Mouse (Mus musculus) heart, embryonic 14.5 days (tissue): ENCODE measurements around the gene Plk2. TPM values are rescaled to one million over a fixed set of nuclear protein-coding genes. Genes with fewer than 3 reads are reported as not detected.

ENCODE experiments used
- ATAC-seq: fragments of 200-750 bp; cut with Nextera tagmentation; 2 replicates; pipeline ENCODE4 v1.8.0; 2017; ENCODE audit warnings: low read depth, moderate TSS enrichment; ENCODE audit not compliant: insufficient number of reproducible peaks, insufficient read depth, low FRiP score
- H3K27ac ChIP-seq, 2 experiments: fragments of 200-500 bp in 1 of 2; fragments of 300-500 bp in 1 of 2; sonication (generic) in 1 of 2; replicated peaks in 1 of 2; 2 replicates each; pipeline ENCODE4 v1.5.1; 2012 to 2014; ENCODE audit warnings: low read depth in 2 of 2, low read length in 2 of 2, control low read depth in 1 of 2, mild to moderate bottlenecking in 1 of 2, mixed read lengths in 1 of 2; ENCODE audit not compliant: control insufficient read depth in 1 of 2, insufficient read depth in 1 of 2
- H3K27me3 ChIP-seq: fragments of 300-500 bp; sonication (generic); 2 replicates; pipeline ENCODE4 v1.6.1; 2014; ENCODE audit warnings: mild to moderate bottlenecking, low read length, control low read depth; ENCODE audit not compliant: control insufficient read depth, insufficient read depth
- H3K36me3 ChIP-seq: fragments of 300-500 bp; sonication (generic); 2 replicates; pipeline ENCODE4 v1.6.1; 2014; ENCODE audit warnings: mild to moderate bottlenecking, control low read depth, low read length, mixed read lengths; ENCODE audit not compliant: control insufficient read depth, insufficient read depth
- H3K4me1 ChIP-seq, 2 experiments: fragments of 200-500 bp in 1 of 2; fragments of 300-500 bp in 1 of 2; sonication (generic) in 1 of 2; 2 replicates each; pipeline ENCODE4 v1.6.1; 2012 to 2014; ENCODE audit warnings: low read length in 2 of 2, control low read depth in 1 of 2, mixed read lengths in 1 of 2; ENCODE audit not compliant: control insufficient read depth in 2 of 2, insufficient read depth in 2 of 2
- H3K4me2 ChIP-seq: fragments of 300-500 bp; sonication (generic); 2 replicates; pipeline ENCODE4 v1.6.1; 2014; ENCODE audit warnings: mild to moderate bottlenecking, low read length
- H3K4me3 ChIP-seq, 2 experiments: fragments of 200-500 bp in 1 of 2; fragments of 300-500 bp in 1 of 2; sonication (generic) in 1 of 2; 2 replicates each; pipeline ENCODE4 v1.5.1; 2012 to 2014; ENCODE audit warnings: low read length in 2 of 2, mild to moderate bottlenecking in 2 of 2, control low read depth in 1 of 2, low read depth in 1 of 2, moderate library complexity in 1 of 2; ENCODE audit not compliant: control insufficient read depth in 1 of 2, insufficient read depth in 1 of 2
- H3K9ac ChIP-seq: fragments of 300-500 bp; sonication (generic); 2 replicates; pipeline ENCODE4 v1.6.1; 2014; ENCODE audit warnings: mild to moderate bottlenecking, low read length
- H3K9me3 ChIP-seq: fragments of 300-500 bp; sonication (generic); 2 replicates; pipeline ENCODE4 v1.6.1; 2016; ENCODE audit warnings: low read length, control low read depth; ENCODE audit not compliant: control insufficient read depth
- WGBS: fragments of 180-500 bp; shearing (Covaris S2); extraction: QIAGEN DNeasy Blood & Tissue Kit; methylation state at CpG from one replicate; pipeline ENCODE4 v1.1.7; 2014; 5-methylcytosine and 5-hydroxymethylcytosine counted together
- polyA plus RNA-seq: library from polyadenylated mRNA; unstranded; fragments of >200 nt; fragmentation: Nextera tagmentation; extraction: Ambion mirVana; gene quantifications from 2 replicates; pipeline ENCODE4 v1.2.1, GENCODE M21; 2014

Gene Plk2
- polyA plus RNA-seq, 1 experiment from 2014 or later = 116 TPM

DNA sequence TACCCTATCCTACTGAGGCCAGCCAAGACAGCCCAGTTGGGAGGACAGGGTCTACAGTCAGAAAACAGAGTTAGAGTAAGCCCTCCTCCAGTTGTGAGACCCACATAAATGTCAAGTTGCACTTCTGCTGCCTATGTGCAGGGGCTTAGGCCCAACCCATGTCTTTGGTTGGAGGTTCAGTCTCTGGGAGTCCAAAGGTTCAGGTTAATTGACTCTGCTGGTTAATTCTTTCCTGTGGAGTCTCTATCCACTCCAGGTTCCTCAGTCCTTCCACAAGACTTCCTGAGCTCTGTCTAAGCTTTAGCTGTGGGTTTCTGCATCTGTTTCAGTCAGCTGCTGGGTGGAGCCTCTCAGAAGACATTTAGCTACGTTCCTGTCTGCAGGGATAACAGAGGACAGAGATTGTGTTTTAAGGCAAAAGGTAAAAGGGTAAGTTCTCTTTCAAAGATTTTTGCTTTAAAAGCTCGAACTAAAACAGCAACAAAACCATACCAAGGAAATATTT is 37.3 kb downstream of the Plk2 start:
- H3K9ac ChIP-seq = no peak overlapping the region
- H3K27me3 ChIP-seq = no peaks in the 10 kb centered on the region
- no peak for ATAC-seq
- H3K4me1 ChIP-seq = 0 out of 4 replicates have a peak, but pooled peaks cover 0 to 6% of the 10 kb centered on the region in 2 experiments
- H3K36me3 ChIP-seq = no peaks in the 10 kb centered on the region
- 55% methylated on average over 2 of the region's 2 CpGs for WGBS
- no peak overlapping the region for H3K27ac ChIP-seq
- H3K4me3 ChIP-seq = no peak overlapping the region
- H3K9me3 ChIP-seq = no peaks in the 10 kb centered on the region
- H3K4me2 ChIP-seq = no peak overlapping the region

- Histone ChIP-seq H3K36me3 (no peaks in the 10 kb centered on the region), H3K9ac (no peak overlapping the region), H3K27me3 (no peaks in the 10 kb centered on the region), H3K4me3 (no peak overlapping the region), H3K27ac (no peak overlapping the region), H3K4me1 (0 out of 4 replicates have a peak, but pooled peaks cover 0 to 6% of the 10 kb centered on the region in 2 experiments), H3K9me3 (no peaks in the 10 kb centered on the region), H3K4me2 (no peak overlapping the region)
- ATAC-seq = no peak
- WGBS = 84% methylated on average over 4 of the region's 4 CpGs
Measured at GRCm38 (mm10) chr13:110432613-110433012, 37.8 kb downstream of the Plk2 start.

DNA sequence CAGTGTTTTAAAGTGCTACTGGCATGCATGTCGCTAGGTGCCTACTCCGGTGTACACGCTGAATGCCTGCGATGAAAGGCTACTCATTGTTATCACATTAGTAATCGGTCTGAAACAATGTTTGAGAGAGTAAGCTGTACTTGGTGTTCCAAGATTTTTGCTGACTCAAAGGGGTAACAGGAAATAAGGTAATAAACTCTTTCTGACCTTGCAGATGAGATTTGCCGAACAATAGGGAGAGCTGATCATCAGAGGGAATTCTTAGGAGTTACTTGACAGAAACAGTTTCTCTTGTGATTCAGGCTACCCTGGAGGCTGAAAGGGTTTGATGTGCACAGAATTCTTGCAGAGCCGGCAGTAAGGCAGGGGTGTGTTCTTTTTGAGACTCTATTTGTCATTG is 41.8 kb downstream of the Plk2 start:
- Histone ChIP-seq H3K27me3 (no peaks in the 10 kb centered on the region), H3K9ac (no peak overlapping the region), H3K4me2 (no peak overlapping the region), H3K9me3 (no peaks in the 10 kb centered on the region), H3K36me3 (no peaks in the 10 kb centered on the region), H3K4me1 (0 out of 4 replicates have a peak, but pooled peaks cover 0 to 6% of the 10 kb centered on the region in 2 experiments), H3K4me3 (no peak overlapping the region), H3K27ac (no peak overlapping the region)
- no peak for ATAC-seq
- WGBS = 41% methylated on average over 7 of the region's 7 CpGs

DNA sequence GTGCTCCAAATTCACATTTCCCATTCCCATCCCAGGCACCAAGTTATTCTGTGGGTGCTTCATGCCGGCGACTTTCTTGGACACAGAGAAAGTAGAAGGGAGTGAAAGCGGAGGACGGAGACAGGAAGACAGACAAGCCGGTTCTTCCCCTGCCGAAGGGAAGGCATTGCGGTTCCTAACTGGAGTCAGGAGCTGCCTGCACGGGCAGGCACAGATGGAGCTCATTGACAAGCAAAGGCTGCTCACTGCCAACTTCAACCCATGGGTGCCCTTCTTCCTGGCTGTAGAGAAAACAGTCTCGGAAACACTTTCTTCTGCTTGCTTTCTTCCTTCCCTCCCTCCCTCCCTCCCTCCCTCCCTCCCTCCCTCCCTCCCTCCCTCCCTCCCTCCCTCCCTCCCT is 43.8 kb downstream of the Plk2 start:
- Histone ChIP-seq H3K36me3 (no peaks in the 10 kb centered on the region), H3K27ac (no peak overlapping the region), H3K4me2 (no peak overlapping the region), H3K9ac (no peak overlapping the region), H3K27me3 (no peaks in the 10 kb centered on the region), H3K4me3 (no peak overlapping the region), H3K9me3 (no peaks in the 10 kb centered on the region), H3K4me1 (0 out of 4 replicates have a peak, but pooled peaks cover 0 to 6% of the 10 kb centered on the region in 2 experiments)
- 80% methylated on average over 9 of the region's 9 CpGs for WGBS
- no peak for ATAC-seq

- Histone ChIP-seq H3K4me3 (no peak overlapping the region), H3K9me3 (no peaks in the 10 kb centered on the region), H3K4me1 (peaks cover 10 to 25% of the 10 kb centered on the region in 2 experiments), H3K27me3 (no peaks in the 10 kb centered on the region), H3K36me3 (no peaks in the 10 kb centered on the region), H3K9ac (no peak overlapping the region), H3K4me2 (no peak overlapping the region), H3K27ac (peak overlapping the region in 1 of 2 experiments; percentile 41; a peak in 1 of 4 replicates)
- ATAC-seq = no peak
- WGBS = 53% methylated on average over 4 of the region's 4 CpGs
Measured at GRCm38 (mm10) chr13:110444335-110444734, 49.5 kb downstream of the Plk2 start.

GRCm38 (mm10) chr13:110444894-110445293 is 50.0 kb downstream of the Plk2 start:
- Histone ChIP-seq H3K4me1 (peaks cover 10 to 25% of the 10 kb centered on the region in 2 experiments), H3K4me3 (no peak overlapping the region), H3K27ac (peak overlapping the region; percentile 36 to 41), H3K9me3 (no peaks in the 10 kb centered on the region), H3K27me3 (no peaks in the 10 kb centered on the region), H3K36me3 (no peaks in the 10 kb centered on the region), H3K9ac (0 out of 2 replicates have a peak overlapping the region, but pooled peaks have one; percentile 10), H3K4me2 (no peak overlapping the region)
- no peak for ATAC-seq
- WGBS = 22% methylated on average over 3 of the region's 3 CpGs

- Histone ChIP-seq H3K4me3 (no peak overlapping the region), H3K9ac (no peak overlapping the region), H3K36me3 (no peaks in the 10 kb centered on the region), H3K27ac (no peak overlapping the region), H3K4me1 (peaks cover 10 to 25% of the 10 kb centered on the region in 2 experiments), H3K9me3 (no peaks in the 10 kb centered on the region), H3K27me3 (no peaks in the 10 kb centered on the region), H3K4me2 (no peak overlapping the region)
- no peak for ATAC-seq
- 65% methylated on average over 6 of the region's 6 CpGs for WGBS
Measured at GRCm38 (mm10) chr13:110446434-110446833, 51.6 kb downstream of the Plk2 start.

DNA sequence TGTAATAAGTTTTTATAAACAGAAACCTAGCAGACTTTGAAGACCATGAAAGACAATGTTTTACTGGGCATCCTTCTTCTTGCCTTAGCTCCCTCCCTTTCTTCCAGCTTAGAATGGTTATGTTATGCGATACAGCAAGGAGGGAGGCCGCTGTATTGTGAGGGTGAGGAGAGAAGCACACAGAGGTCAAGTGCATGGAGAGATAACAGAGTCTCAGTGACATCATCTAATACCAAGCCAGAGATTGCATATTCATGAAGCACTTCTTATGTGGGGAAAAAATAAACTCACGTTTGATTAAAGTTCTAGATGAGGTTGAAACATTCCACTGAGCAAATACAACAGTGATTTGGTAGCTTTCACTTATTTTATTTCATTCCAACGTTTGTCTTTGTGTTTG is 55.2 kb downstream of the Plk2 start:
- Histone ChIP-seq H3K36me3 (no peaks in the 10 kb centered on the region), H3K4me3 (no peak overlapping the region), H3K27ac (no peak overlapping the region), H3K9me3 (no peaks in the 10 kb centered on the region), H3K9ac (no peak overlapping the region), H3K4me2 (no peak overlapping the region), H3K4me1 (peaks cover 4 to 14% of the 10 kb centered on the region in 2 experiments), H3K27me3 (no peaks in the 10 kb centered on the region)
- no peak for ATAC-seq
- 25% methylated on average over 4 of the region's 4 CpGs for WGBS
